Mouse (Mus musculus): ENCODE data around the gene Adamts8. TPM values are rescaled to one million over a fixed set of nuclear protein-coding genes. Genes with fewer than 3 reads are reported as not detected.

Gene Adamts8
- polyA plus RNA-seq, 1 experiment from 2014 or later: 2.3 TPM

GRCm38 (mm10) chr9:31000641-31001040 lies 58.3 kb downstream of the Adamts8 start:
- Histone ChIP-seq H3K9ac (no peak overlapping the region), H3K27ac (replicated peaks) (no peak overlapping the region), H3K4me1 (replicated peaks) (no peaks in the 10 kb centered on the region), H3K27me3 (no peaks in the 10 kb centered on the region), H3K36me3 (no peaks in the 10 kb centered on the region), H3K9me3 (no peaks in the 10 kb centered on the region), H3K4me2 (no peak overlapping the region), H3K4me3 (no peak overlapping the region)
- 85% methylated on average over 10 of the region's 10 CpGs for WGBS
- ATAC-seq (ENCODE audit: low FRiP score, low read depth): no peak

DNA sequence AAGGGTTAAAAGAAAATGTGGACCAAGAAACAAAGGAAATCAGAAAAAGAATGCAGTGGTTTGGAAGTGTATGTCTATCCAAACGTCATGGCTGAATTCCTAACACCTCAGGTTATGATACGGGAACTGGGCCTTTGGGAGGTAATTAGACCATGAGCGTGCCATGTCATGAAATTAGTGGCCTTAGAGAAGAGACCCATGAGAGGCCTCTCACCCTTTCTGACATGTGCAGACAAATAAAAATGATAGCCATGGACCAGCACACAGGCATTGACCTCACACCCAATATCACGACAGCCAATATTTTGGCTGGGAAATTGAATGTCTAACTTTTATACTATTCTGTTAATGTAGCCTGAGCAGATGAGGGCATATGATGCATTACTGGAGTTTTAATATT lies 60.2 kb downstream of the Adamts8 start:
- no peak overlapping the region for H3K4me2 ChIP-seq
- 73% methylated on average over 4 of the region's 4 CpGs for WGBS
- no peaks in the 10 kb centered on the region for H3K4me1 ChIP-seq (replicated peaks)
- no peaks in the 10 kb centered on the region for H3K9me3 ChIP-seq
- no peak overlapping the region for H3K4me3 ChIP-seq
- no peaks in the 10 kb centered on the region for H3K36me3 ChIP-seq
- no peak for ATAC-seq (ENCODE audit: low FRiP score, low read depth)
- no peak overlapping the region for H3K9ac ChIP-seq
- no peak overlapping the region for H3K27ac ChIP-seq (replicated peaks)
- no peaks in the 10 kb centered on the region for H3K27me3 ChIP-seq

DNA sequence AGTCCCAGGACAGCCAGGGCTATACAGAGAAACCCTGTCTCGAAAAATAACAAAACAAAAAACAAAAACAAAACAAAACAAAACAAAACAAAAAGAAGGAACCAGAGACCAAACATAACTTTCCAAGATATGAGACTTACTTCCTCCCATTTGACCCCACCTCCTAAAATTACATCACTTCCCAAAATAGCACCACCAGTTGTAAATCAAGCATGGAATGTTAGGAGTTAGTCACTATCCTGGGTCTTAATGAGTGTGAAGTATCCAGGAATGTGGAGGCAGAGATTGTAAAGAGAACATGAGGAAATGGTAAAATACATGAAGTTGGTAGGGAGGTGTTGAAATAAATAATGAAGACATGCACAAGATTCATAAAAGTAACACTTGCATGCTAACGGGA lies 67.0 kb downstream of the Adamts8 start:
- no peak overlapping the region for H3K4me2 ChIP-seq
- no peaks in the 10 kb centered on the region for H3K36me3 ChIP-seq
- H3K9me3 ChIP-seq: no peaks in the 10 kb centered on the region
- H3K4me3 ChIP-seq: no peak overlapping the region
- WGBS: 87% methylated on average over 2 of the region's 2 CpGs
- H3K4me1 ChIP-seq (replicated peaks): no peaks in the 10 kb centered on the region
- no peak for ATAC-seq (ENCODE audit: low FRiP score, low read depth)
- H3K27me3 ChIP-seq: no peaks in the 10 kb centered on the region
- no peak overlapping the region for H3K9ac ChIP-seq
- no peak overlapping the region for H3K27ac ChIP-seq (replicated peaks)

DNA sequence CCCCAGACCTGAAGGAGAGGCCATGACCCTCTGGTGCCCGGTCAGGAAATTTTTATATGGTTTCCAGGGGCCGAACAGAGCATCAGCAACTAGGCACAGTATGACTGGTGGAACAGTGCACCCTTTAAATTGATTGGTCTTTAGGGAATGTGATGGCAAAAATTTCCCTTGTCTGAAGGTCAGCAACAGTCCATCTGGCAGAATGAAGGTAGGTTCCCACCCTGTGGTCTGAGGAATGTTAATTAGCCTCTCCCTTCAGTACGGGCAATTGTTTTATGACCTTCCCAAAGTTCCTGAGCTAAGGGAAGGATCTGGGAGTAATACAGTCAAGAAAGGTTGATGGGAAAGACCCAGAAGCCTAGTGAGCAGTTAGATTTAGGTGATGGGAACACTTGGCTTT lies 67.7 kb downstream of the Adamts8 start:
- H3K27ac ChIP-seq (replicated peaks): no peak overlapping the region
- H3K9ac ChIP-seq: no peak overlapping the region
- ATAC-seq (ENCODE audit: low FRiP score, low read depth): no peak
- no peaks in the 10 kb centered on the region for H3K9me3 ChIP-seq
- no peaks in the 10 kb centered on the region for H3K4me1 ChIP-seq (replicated peaks)
- H3K4me2 ChIP-seq: no peak overlapping the region
- H3K27me3 ChIP-seq: no peaks in the 10 kb centered on the region
- H3K36me3 ChIP-seq: no peaks in the 10 kb centered on the region
- 77% methylated on average over 3 of the region's 3 CpGs for WGBS
- no peak overlapping the region for H3K4me3 ChIP-seq

- Histone ChIP-seq H3K4me3 (no peak overlapping the region), H3K27me3 (no peaks in the 10 kb centered on the region), H3K36me3 (no peaks in the 10 kb centered on the region), H3K4me1 (replicated peaks) (no peaks in the 10 kb centered on the region), H3K27ac (replicated peaks) (no peak overlapping the region), H3K9me3 (no peaks in the 10 kb centered on the region), H3K4me2 (no peak overlapping the region), H3K9ac (no peak overlapping the region)
- WGBS: 69% methylated on average over 3 of the region's 3 CpGs
- no peak for ATAC-seq (ENCODE audit: low FRiP score, low read depth)
Measured at GRCm38 (mm10) chr9:31010749-31011148, 68.4 kb downstream of the Adamts8 start.

DNA sequence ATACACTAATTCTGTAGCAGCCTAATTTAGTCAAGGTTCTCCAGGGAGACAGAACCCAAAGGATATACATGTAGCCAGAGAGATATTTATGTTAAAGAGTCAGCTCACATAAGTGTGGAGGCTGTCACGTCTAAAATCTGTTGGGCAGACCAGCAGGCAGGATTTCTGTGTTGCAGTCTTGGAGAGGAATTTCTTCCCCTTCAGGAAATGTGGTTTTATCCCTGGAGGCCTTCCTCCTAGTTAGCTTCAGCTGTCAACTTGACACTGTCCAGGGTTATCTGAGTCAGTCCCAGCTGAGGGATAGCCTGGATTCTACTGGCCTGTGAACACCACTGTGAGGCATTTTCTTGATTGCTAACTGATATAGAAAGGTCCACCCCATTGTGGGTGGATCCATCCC lies 69.2 kb downstream of the Adamts8 start:
- WGBS: 59% methylated on average over 1 of the region's 1 CpGs
- Histone ChIP-seq H3K4me2 (no peak overlapping the region), H3K27me3 (no peaks in the 10 kb centered on the region), H3K4me1 (replicated peaks) (no peaks in the 10 kb centered on the region), H3K27ac (replicated peaks) (no peak overlapping the region), H3K9ac (no peak overlapping the region), H3K9me3 (no peaks in the 10 kb centered on the region), H3K4me3 (no peak overlapping the region), H3K36me3 (no peaks in the 10 kb centered on the region)
- ATAC-seq (ENCODE audit: low FRiP score, low read depth): no peak

GRCm38 (mm10) chr9:31012674-31013073 lies 70.3 kb downstream of the Adamts8 start:
- Histone ChIP-seq H3K27me3 (no peaks in the 10 kb centered on the region), H3K4me1 (replicated peaks) (no peaks in the 10 kb centered on the region)

DNA sequence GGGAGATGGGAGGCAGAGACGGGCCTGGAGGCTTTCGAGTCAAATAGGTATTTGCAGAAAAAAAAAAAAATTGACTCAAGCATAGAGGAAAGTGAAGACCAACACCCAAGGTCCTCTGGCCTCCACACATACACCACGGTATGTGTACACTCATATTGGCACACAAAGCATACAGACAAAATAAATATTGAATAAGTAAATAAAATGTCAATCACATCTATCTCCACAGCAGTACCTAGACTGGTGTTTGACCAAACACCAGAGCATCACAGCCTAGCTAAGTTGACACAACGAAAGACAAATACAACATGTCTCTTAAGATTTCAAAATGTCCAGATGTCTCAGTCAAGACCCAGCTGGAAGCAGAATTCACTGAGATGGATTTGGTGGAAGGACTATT lies 71.1 kb downstream of the Adamts8 start:
- Histone ChIP-seq H3K4me2 (no peak overlapping the region), H3K36me3 (no peaks in the 10 kb centered on the region), H3K27me3 (no peaks in the 10 kb centered on the region), H3K27ac (replicated peaks) (no peak overlapping the region), H3K9ac (no peak overlapping the region), H3K4me3 (no peak overlapping the region), H3K4me1 (replicated peaks) (no peaks in the 10 kb centered on the region), H3K9me3 (no peaks in the 10 kb centered on the region)
- WGBS: 91% methylated on average over 4 of the region's 4 CpGs
- ATAC-seq (ENCODE audit: low FRiP score, low read depth): no peak

More at GRCm38 (mm10) chr9:31012674-31013073, 70.3 kb downstream of the Adamts8 start:
- 88% methylated on average over 4 of the region's 4 CpGs for WGBS
- Histone ChIP-seq H3K27ac (replicated peaks) (no peak overlapping the region), H3K9ac (no peak overlapping the region), H3K4me3 (no peak overlapping the region), H3K4me2 (no peak overlapping the region), H3K9me3 (no peaks in the 10 kb centered on the region), H3K36me3 (no peaks in the 10 kb centered on the region)
- no peak for ATAC-seq (ENCODE audit: low FRiP score, low read depth)

Other genes with a start within 250 kb of the Adamts8 start
- 5.6 and 6.8 TPM in 2 replicates for gene Adamts15, start 20.1 kb upstream of the Adamts8 start, polyA plus RNA-seq (2015; fragmentation: Nextera tagmentation; extraction: Ambion mirVana)
- gene Zbtb44, start 88.1 kb downstream of the Adamts8 start, polyA plus RNA-seq (2015; fragmentation: Nextera tagmentation; extraction: Ambion mirVana): 4.4 and 4.6 TPM in 2 replicates
- gene St14, start 189.3 kb downstream of the Adamts8 start, polyA plus RNA-seq (2015; fragmentation: Nextera tagmentation; extraction: Ambion mirVana): 0.62 and 0.91 TPM in 2 replicates